Mouse (Mus musculus) gastrocnemius, adult 2 months (tissue): ENCODE measurements around the gene Ppara. TPM values are rescaled to one million over a fixed set of nuclear protein-coding genes. Genes with fewer than 3 reads are reported as not detected.
A peak's percentile ranks its signal among the peaks of the same experiment; 100 is the strongest.

Experiments
- DNase-seq: peaks from one replicate; pipeline ENCODE4 v3.0.0; 2022
- H3K27ac ChIP-seq: fragments of 200-600 bp; 2 replicates; pipeline ENCODE4 v1.8.1; 2022; ENCODE audit warnings: mild to moderate bottlenecking
- H3K4me3 ChIP-seq: fragments of 200-600 bp; 2 replicates; pipeline ENCODE4 v1.8.1; 2022; ENCODE audit warnings: mild to moderate bottlenecking, moderate library complexity
- CTCF ChIP-seq: fragments of 200-600 bp; IDR thresholded peaks from 2 replicates; pipeline ENCODE4 v1.8.1; 2022; ENCODE audit warnings: antibody characterized with exemption, mild to moderate bottlenecking, moderate library complexity
- intact Hi-C: fragments of 180-260 bp; cut with DNase I; formaldehyde crosslinking; loops from one replicate; pipeline ENCODE4 v1.15.1; 2025
- total RNA-seq, 2 experiments: library from RNA; stranded (reverse); gene quantifications; 2 replicates each; pipeline ENCODE4 v1.2.3; 2021

The Ppara gene
- total RNA-seq, 2 experiments from 2014 or later = 15.4 to 47.2 TPM

- intact Hi-C loops = no loop called here
- H3K27ac ChIP-seq = peak overlapping the region; percentile 61
- TF ChIP-seq CTCF = no peak
Measured at GRCm38 (mm10) chr15:85808031-85808430, 73.2 kb downstream of the Ppara start.

GRCm38 (mm10) chr15:85808434-85808833 is 73.7 kb downstream of the Ppara start:
- peak overlapping the region; percentile 61 for H3K27ac ChIP-seq
- intact Hi-C loops = no loop called here
- H3K4me3 ChIP-seq = no peak overlapping the region
- DNase-seq = no peak
- no peak for TF ChIP-seq CTCF

More at GRCm38 (mm10) chr15:85808031-85808430, 73.2 kb downstream of the Ppara start:
- no peak for DNase-seq
- H3K4me3 ChIP-seq = no peak overlapping the region

DNA sequence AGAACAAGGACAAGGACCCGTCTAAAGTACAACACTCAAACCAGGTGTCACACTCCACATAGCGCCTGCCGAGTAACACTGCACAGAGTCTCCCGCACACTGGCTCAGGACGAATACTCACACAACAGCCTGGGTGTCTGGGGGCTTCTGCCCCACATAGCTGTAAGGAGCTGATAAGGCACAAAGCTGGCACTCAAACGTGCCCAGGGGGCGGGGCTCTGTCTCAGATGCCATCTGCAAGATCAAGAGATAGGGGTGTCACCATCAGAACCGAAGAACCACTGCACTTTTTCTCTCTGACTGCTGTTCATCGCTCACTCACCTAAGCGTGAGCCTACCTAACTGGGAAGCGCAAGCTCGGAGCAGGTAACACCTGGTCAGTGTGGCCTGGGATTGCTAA is 74.3 kb downstream of the Ppara start:
- intact Hi-C loops = no loop called here
- Histone ChIP-seq H3K27ac (no peak overlapping the region; the same call in 1 of the 2 replicates), H3K4me3 (no peak overlapping the region)
- no peak for TF ChIP-seq CTCF
- no peak for DNase-seq

GRCm38 (mm10) chr15:85810462-85810805 is 75.7 kb downstream of the Ppara start:
- DNase-seq = no peak
- intact Hi-C loops = loop anchor here (5.0 kb wide), 2 partner anchors 47 to 67 kb away; partner anchors contain the start of genes Gtse1 and Trmu
- no peak for TF ChIP-seq CTCF
- H3K27ac ChIP-seq = peak overlapping the region; percentile 97
- peak overlapping the region; percentile 81 for H3K4me3 ChIP-seq

GRCm38 (mm10) chr15:85810806-85811521 is 76.2 kb downstream of the Ppara start:
- intact Hi-C loops = loop anchor here (1.0 to 5.0 kb wide), 3 partner anchors 46 to 76 kb away; partner anchors contain the start of genes Gtse1 and Trmu
- peak overlapping the region; percentile 97 for H3K27ac ChIP-seq
- peak; percentile 49 for TF ChIP-seq CTCF

GRCm38 (mm10) chr15:85811535-85812277 is 76.9 kb downstream of the Ppara start, which contains the start of gene Cdpf1:
Cdpf1 (minus strand) TSS chr15:85811697.
- peak within 1 kb of the TSS; percentile 81 for H3K4me3 ChIP-seq
- TF ChIP-seq CTCF = no peak
- peak; percentile 99 for DNase-seq
- intact Hi-C loops = loop anchor here (1.0 to 5.0 kb wide), 3 partner anchors 46 to 76 kb away; partner anchors contain the start of genes Gtse1 and Trmu
- H3K27ac ChIP-seq = peak within 1 kb of the TSS; percentile 97

More at GRCm38 (mm10) chr15:85810806-85811521, 76.2 kb downstream of the Ppara start:
- peak overlapping the region; percentile 81 for H3K4me3 ChIP-seq
- peak; percentile 93 for DNase-seq

- Histone ChIP-seq H3K4me3 (no peak overlapping the region), H3K27ac (no peak overlapping the region)
- intact Hi-C loops = loop anchor here (5.0 kb wide), 2 partner anchors 44 to 64 kb away; partner anchors contain the start of genes Gtse1 and Trmu
- no peak for DNase-seq
- no peak for TF ChIP-seq CTCF
Measured at GRCm38 (mm10) chr15:85813428-85813827, 78.6 kb downstream of the Ppara start.

GRCm38 (mm10) chr15:85821203-85822010 is 86.6 kb downstream of the Ppara start, which contains the start of gene Pkdrej:
Pkdrej (minus strand) TSS chr15:85821734.
- no peak for TF ChIP-seq CTCF
- H3K27ac ChIP-seq = peak within 1 kb of the TSS; percentile 66
- intact Hi-C loops = no loop called here

GRCm38 (mm10) chr15:85822011-85822359 is 87.2 kb downstream of the Ppara start:
- no peak for DNase-seq
- TF ChIP-seq CTCF = no peak
- Histone ChIP-seq H3K27ac (peak overlapping the region; percentile 66), H3K4me3 (peak overlapping the region; percentile 76)
- intact Hi-C loops = no loop called here

More at GRCm38 (mm10) chr15:85821203-85822010, 86.6 kb downstream of the Ppara start, which contains the start of gene Pkdrej:
- peak; percentile 70 for DNase-seq
- H3K4me3 ChIP-seq = peak within 1 kb of the TSS; percentile 76

GRCm38 (mm10) chr15:85826676-85827075 is 91.9 kb downstream of the Ppara start:
- Histone ChIP-seq H3K27ac (no peak overlapping the region), H3K4me3 (no peak overlapping the region)
- no peak for TF ChIP-seq CTCF
- no peak for DNase-seq
- intact Hi-C loops = no loop called here

- no peak for DNase-seq
- Histone ChIP-seq H3K27ac (no peak overlapping the region), H3K4me3 (no peak overlapping the region)
- intact Hi-C loops = no loop called here
- no peak for TF ChIP-seq CTCF
Measured at GRCm38 (mm10) chr15:85828071-85828470, 93.3 kb downstream of the Ppara start.

DNA sequence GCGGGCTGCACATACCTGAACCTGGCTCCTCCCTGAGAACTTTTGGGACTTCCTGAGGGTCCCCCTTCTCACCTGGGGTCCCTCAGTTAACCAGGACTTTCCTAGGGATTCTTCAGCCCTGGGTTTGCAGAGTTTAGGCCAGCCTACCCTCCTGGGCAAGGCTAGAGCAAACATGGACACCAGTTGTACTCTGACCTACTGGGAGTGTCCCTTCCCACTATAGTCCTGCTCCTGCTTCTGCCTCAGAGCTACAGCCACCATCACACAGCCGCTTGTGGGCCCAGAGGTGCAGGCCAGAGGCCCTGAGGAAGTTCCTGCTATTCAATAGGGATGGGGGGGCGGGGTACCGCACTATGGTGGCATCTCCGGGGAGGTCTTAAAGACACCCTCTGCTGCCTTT is 94.7 kb downstream of the Ppara start:
- H3K27ac ChIP-seq = no peak overlapping the region
- DNase-seq = no peak
- no peak overlapping the region for H3K4me3 ChIP-seq
- intact Hi-C loops = no loop called here
- no peak for TF ChIP-seq CTCF
